Mouse (Mus musculus) heart, postnatal 36 days (tissue): ENCODE data around the gene Ostf1. TPM values are rescaled to one million over a fixed set of nuclear protein-coding genes. Genes with fewer than 3 reads are reported as not detected.
"Not testable (repeated sequence)": the region's sequence is repeated elsewhere in the genome, so short reads cannot be mapped to it uniquely, and the experiment has no call there.

ENCODE experiments used
- DNase-seq, 2 experiments: peaks; one replicate each; pipeline ENCODE4 v3.0.0; 2021 to 2022
- intact Hi-C: fragments of 180-260 bp; cut with DNase I; formaldehyde crosslinking; loops from one replicate; pipeline ENCODE4 v1.15.1; 2025
- total RNA-seq, 2 experiments: library from RNA; stranded (reverse); gene quantifications; 2 replicates each; pipeline ENCODE4 v1.2.3; 2021

The Ostf1 gene
- total RNA-seq, 2 experiments from 2014 or later = 37.8 to 42.5 TPM

DNA sequence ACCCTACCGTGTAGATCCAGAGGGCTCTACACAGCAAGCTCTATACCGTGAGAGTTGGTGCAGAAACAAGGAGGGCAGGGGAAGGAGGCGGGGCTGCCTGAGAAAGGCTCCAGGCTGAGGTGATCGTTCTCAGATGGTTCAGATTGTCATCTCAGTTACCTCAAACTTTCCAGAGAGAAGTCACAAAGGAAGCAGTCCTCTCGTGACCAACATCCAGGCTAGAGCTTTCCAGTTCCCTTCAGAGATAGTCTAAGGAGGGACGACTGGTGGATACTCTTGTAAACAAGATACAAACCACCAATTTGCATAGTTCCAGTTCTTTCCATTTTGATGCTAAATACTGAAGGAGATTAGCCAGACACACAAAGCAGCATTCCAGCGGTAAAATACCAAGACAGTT lies 23.7 kb downstream of the Ostf1 start:
- DNase-seq = no peak
- intact Hi-C loops = no loop called here

DNA sequence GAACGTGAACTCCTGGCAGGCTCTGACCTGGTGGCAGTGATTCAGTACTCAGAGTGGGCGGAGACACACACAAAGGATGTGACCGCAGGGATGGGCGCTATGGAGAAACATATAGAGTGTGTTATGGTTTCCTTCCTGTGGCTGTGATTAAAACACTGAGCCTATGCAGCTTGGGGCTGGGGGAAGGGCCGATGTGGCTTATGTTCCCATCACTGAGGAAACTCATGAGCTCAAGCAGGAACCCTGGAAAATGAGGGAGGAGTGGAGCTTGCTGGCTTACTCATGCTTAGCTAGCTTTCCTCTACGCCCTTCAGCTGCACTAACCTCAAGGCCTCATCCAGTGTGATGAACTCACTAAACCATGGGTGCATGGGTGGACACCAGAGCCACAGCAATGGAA lies 28.6 kb downstream of the Ostf1 start:
- DNase-seq = no peak
- intact Hi-C loops = no loop called here

DNA sequence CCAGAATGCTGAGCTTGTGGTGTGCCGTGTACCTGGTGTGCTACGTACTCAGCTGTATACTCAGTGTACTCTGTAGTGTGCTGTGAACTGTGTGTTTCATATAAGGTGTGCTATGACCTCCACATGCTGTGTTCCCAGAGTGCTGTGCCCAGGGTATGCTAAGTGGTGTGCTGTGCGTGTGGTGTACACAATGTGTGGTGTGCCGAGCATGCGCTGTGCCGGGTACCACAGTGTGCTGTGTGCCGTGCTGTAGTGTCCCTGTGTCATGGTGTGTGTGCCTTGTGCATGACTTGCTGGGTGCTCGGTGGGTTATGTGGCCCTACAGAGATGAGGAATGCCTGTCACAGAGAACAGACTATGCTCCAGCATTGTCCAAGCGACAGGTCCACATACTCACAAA lies 31.0 kb downstream of the Ostf1 start:
- no peak for DNase-seq
- intact Hi-C loops = no loop called here

- intact Hi-C loops = no loop called here
- no peak for DNase-seq
Measured at GRCm38 (mm10) chr19:18599650-18600049, 32.0 kb downstream of the Ostf1 start.

- DNase-seq = no peak
Measured at GRCm38 (mm10) chr19:18599051-18599450, 32.6 kb downstream of the Ostf1 start.

GRCm38 (mm10) chr19:18598265-18598926 lies 33.2 kb downstream of the Ostf1 start:
- intact Hi-C loops = no loop called here
- DNase-seq = no peak

More at GRCm38 (mm10) chr19:18599051-18599450, 32.6 kb downstream of the Ostf1 start:
- intact Hi-C loops = no loop called here

GRCm38 (mm10) chr19:18597772-18598171 lies 33.9 kb downstream of the Ostf1 start:
- no peak for DNase-seq
- intact Hi-C loops = no loop called here

DNA sequence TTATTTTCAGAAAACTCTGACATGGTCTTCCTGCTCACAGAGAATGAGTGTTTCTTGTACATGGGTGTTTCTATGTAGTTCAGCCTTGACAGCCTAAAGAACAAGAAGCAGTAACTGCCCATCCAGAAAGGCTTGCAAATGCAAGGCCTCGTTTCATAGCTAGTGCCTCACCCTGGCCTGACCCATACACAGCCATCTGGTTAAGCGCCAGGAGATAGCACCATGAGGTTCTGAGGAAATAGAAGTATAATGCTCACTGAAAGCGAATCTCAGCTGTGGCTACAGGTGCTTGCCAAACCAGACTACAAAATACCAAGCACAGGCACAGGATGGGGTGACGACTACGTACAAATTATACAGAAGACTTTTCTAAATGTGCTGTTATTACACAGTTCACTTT lies 34.7 kb downstream of the Ostf1 start:
- intact Hi-C loops = no loop called here
- DNase-seq = no peak

GRCm38 (mm10) chr19:18593722-18594121 lies 37.9 kb downstream of the Ostf1 start:
- intact Hi-C loops = no loop called here

DNA sequence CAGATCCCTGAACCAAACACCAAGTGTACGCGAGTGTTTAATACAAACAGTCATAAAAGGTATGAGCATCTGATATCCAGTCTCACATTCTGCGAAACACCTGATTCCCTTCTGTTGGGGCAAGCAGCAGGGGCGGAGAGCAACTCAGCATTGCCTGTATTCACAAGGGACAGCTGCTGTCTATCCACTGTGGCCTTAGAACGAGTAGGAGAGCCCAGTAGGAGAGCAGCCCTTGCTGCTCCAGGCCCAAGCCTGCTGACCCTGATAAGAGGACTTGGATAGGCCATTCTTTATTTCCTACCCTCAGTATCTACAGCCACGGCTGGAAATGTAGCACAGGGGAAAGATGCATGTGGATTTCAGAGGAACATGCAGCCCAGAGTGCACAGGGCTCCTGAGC lies 38.7 kb downstream of the Ostf1 start:
- DNase-seq = no peak
- intact Hi-C loops = no loop called here

More at GRCm38 (mm10) chr19:18593722-18594121, 37.9 kb downstream of the Ostf1 start:
- no peak for DNase-seq

- no peak for DNase-seq
- intact Hi-C loops = no loop called here
Measured at GRCm38 (mm10) chr19:18590942-18591354, 40.7 kb downstream of the Ostf1 start.

GRCm38 (mm10) chr19:18590234-18590633 lies 41.4 kb downstream of the Ostf1 start:
- intact Hi-C loops = no loop called here
- DNase-seq = no peak

GRCm38 (mm10) chr19:18589276-18589675 lies 42.3 kb downstream of the Ostf1 start:
- intact Hi-C loops = no loop called here
- DNase-seq = no peak

GRCm38 (mm10) chr19:18588801-18589200 lies 42.8 kb downstream of the Ostf1 start:
- DNase-seq, intact Hi-C loops: not testable (repeated sequence)

DNA sequence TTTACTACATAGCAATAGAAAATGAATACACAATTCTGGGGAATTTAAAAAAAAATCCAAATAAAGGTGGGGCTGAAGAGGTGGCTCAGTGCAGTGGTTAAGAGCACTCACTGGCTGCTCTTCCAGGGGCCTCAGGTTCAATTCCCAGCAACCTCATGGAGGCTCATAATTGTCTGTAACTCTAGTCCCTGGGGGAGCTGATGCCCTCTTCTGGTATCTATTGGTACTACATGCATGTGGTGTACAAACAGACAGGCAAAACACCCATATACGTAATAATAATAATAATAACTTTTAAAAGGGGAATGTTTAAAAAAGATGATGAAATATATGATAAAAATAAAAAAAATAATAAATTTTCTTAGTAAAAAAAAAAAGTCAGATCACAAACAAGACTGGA lies 43.4 kb downstream of the Ostf1 start:
- intact Hi-C loops = no loop called here

DNA sequence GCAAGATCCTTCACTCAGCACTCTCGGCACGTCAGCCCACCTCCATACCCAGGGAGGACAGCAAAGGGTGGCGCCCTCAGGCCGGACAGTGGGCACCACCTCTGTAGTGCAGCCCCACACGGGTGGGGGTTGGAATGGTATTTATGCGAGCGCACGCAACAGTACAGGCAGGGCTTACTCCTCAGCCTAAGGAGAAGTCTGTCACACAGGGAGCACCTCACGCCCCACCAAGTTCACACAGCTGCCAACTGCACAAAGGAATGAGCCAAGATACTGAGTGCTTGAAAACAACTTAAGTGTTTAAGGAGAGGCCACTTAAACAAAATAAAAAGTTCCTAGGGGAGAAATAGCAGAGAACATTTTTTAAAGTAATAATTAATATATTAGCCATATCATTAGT lies 44.5 kb downstream of the Ostf1 start:
- no peak for DNase-seq
- intact Hi-C loops = no loop called here

More for the DNA sequence above, 43.4 kb downstream of the Ostf1 start:
- DNase-seq = no peak

GRCm38 (mm10) chr19:18584621-18585020 lies 47.0 kb downstream of the Ostf1 start:
- DNase-seq = no peak
- intact Hi-C loops = no loop called here

DNA sequence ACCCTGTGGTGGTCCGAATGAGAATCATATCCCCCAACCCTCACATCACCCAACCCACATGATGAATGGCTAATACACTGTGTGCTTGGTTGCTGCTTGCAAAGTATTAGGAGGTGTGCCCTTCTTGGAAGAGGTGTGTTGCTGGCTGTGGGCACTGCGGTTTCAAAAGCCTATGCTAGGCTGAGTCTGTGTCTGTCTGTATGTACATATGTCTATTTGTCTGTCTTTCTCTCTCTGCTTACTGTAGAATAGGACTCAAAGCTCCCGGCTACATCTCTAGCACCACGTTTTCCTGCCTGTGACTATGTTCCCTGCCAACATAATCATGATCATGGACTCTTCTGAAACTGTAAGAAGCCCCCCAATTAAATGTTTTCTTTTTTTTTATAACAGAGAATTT lies 47.9 kb downstream of the Ostf1 start:
- intact Hi-C loops = no loop called here
- DNase-seq = no peak

DNA sequence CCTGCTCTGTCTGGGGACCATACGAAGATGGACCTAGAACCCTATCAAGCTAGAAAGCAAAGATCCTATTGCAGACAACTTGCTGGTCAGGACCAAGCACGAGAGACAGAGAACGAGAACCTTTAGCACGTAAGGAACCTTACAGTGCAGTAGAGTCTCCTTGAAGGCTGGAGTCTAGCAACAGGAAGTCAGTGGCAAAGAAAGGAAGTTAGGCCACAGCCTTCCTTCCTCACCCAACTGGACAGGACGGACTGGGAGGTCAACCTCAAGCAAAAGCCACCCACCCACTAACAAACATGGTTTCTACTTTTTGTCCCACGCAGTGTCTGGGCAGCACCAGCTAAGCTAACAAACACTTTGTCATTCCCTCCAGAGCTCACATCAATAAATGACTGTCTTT lies 48.7 kb downstream of the Ostf1 start:
- no peak for DNase-seq
- intact Hi-C loops = no loop called here

DNA sequence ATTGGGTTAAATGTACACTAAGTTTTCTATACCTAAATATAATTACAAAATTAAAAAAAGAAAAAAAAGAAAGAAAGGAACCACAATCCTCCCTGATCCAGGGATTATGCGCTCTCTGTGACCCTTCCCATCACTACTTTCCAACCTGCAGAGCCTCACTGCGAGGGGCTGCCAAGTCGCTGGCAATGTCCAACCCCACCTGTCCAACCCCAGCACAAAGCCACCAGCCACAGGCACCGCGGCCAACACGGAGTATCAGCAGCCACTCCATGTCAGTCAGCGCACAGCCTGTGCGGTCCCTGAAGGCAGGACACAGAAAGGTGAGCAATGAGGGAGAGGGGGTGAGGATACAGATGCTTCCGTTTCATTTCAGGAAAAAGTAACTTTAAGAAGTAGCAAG lies 49.4 kb downstream of the Ostf1 start:
- DNase-seq = no peak
- intact Hi-C loops = no loop called here

GRCm38 (mm10) chr19:18581046-18581445 lies 50.6 kb downstream of the Ostf1 start:
- intact Hi-C loops = no loop called here
- no peak for DNase-seq

GRCm38 (mm10) chr19:18579012-18579358 lies 52.6 kb downstream of the Ostf1 start:
- intact Hi-C loops = no loop called here
- DNase-seq = no peak
